Mouse (Mus musculus) midbrain, embryonic 10.5 days (tissue): ENCODE results near the gene Sh3d19. TPM values are rescaled to one million over a fixed set of nuclear protein-coding genes. Genes with fewer than 3 reads are reported as not detected.

Source experiments
- DNase-seq: peaks from one replicate; pipeline ENCODE4 v3.0.0-alpha.2; 2017; ENCODE audit warnings: low spot score
- H3K27ac ChIP-seq: fragments of 300-500 bp; sonication (generic); replicated peaks from 2 replicates; pipeline ENCODE4 v1.5.1; 2016; ENCODE audit warnings: mild to moderate bottlenecking
- H3K27me3 ChIP-seq: fragments of 300-500 bp; sonication (generic); 2 replicates; pipeline ENCODE4 v1.6.1; 2016; ENCODE audit warnings: low read depth, mild to moderate bottlenecking; ENCODE audit not compliant: poor library complexity, severe bottlenecking
- H3K36me3 ChIP-seq: fragments of 300-500 bp; sonication (generic); 2 replicates; pipeline ENCODE4 v1.6.1; 2016; ENCODE audit warnings: mild to moderate bottlenecking, moderate library complexity
- H3K4me1 ChIP-seq: fragments of 300-500 bp; sonication (generic); 2 replicates; pipeline ENCODE4 v1.6.1; 2016
- H3K4me3 ChIP-seq: fragments of 300-500 bp; sonication (generic); 2 replicates; pipeline ENCODE4 v1.5.1; 2016; ENCODE audit warnings: mild to moderate bottlenecking, moderate library complexity
- H3K9me3 ChIP-seq: fragments of 300-500 bp; sonication (generic); replicated peaks from 2 replicates; pipeline ENCODE4 v1.6.1; 2016; ENCODE audit warnings: mild to moderate bottlenecking
- WGBS: fragments of 180-500 bp; shearing (Covaris S2); methylation state at CpG from one replicate; pipeline ENCODE4 v1.1.7; 2016; 5-methylcytosine and 5-hydroxymethylcytosine counted together
- polyA plus RNA-seq: library from polyadenylated mRNA; unstranded; fragments of >200 nt; fragmentation: Nextera tagmentation; extraction: Ambion mirVana; gene quantifications from 2 replicates; pipeline ENCODE4 v1.2.1, GENCODE M21; 2016

Sh3d19 gene
- polyA plus RNA-seq, 1 experiment from 2014 or later: 6.8 TPM

DNA sequence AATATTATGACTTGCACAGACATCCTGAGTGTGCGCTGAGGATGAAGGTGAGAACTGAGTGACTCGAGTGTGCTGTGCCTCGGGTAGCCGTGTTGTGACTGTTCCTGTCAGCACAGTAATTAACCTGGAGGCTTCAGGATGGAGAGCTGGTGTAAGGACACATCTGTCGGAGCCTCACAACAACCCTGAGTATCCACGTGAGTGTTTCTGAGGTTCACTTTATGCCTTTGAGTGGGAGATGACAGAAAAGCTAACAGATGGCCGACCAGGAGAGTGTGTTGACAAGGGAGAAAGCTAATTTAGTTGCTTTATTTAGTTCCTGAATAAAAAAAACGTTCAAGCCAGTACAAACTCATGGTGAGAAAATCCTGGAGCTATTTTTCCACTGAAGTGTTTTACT is 46.6 kb downstream of the Sh3d19 start:
- Histone ChIP-seq H3K27ac (no peak overlapping the region), H3K36me3 (no peaks in the 10 kb centered on the region), H3K4me3 (no peak overlapping the region), H3K4me1 (no peaks in the 10 kb centered on the region), H3K27me3 (no peaks in the 10 kb centered on the region), H3K9me3 (no peaks in the 10 kb centered on the region)
- WGBS: 86% methylated on average over 8 of the region's 8 CpGs
- DNase-seq: no peak

DNA sequence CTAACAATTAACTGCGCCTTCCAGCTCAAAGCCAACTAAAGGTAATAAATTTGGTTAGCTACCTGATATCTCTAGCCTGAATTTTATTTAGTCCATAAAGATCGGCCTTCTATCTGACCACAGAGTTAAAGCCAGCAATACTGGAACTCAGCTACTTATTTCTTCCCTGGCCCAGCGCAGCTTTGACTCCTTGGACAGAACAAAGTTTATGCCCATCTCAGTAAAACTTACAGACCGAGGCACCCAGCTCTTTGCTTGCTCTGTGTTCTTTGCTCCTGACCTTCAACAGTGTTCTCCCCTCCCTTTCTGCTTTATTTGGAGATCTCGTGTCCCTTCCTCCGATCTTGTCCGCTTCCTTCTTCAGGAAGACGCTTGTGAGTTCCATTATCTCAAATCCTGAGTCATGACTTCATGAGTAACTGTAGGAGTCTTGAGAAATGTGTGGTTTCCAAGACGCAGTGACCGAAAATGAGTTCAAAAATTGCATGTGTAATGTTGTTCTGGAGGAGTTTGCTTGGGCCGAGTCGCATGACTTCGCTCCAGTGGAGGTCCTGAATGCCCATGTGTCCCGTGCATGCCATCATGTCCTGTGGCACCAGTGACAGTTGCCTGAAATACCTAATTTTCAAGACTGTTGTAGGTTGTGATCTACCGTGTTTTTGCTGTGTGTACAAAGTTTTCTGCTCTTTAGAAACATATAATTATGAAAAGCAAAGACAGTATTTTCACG is 50.2 kb downstream of the Sh3d19 start:
- no peak for DNase-seq
- 93% methylated on average over 16 of the region's 16 CpGs for WGBS
- H3K9me3 ChIP-seq: no peaks in the 10 kb centered on the region
- no peak overlapping the region for H3K4me3 ChIP-seq
- no peaks in the 10 kb centered on the region for H3K4me1 ChIP-seq
- no peaks in the 10 kb centered on the region for H3K36me3 ChIP-seq
- no peaks in the 10 kb centered on the region for H3K27me3 ChIP-seq
- no peak overlapping the region for H3K27ac ChIP-seq

DNA sequence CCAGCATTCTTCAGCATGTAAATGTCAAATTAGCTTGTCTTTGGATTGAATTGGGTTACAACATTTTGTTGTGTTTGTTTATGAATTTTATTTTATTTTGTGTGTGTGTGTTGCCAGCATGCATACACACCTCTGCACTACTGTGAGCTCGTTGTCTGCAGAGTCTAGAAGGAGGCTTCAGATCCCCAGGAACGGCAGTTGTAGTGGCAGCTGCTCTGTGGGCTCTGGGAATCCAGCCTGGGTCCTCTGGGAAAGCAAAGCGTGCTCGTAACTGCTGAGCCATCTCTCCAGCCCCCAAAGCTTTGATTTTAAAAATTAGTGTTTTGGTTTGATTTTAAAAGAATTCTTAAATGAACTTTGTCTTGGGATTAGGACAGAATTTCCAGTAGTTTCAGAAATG is 50.7 kb downstream of the Sh3d19 start:
- WGBS: 86% methylated on average over 4 of the region's 4 CpGs
- no peaks in the 10 kb centered on the region for H3K4me1 ChIP-seq
- no peak overlapping the region for H3K27ac ChIP-seq
- H3K36me3 ChIP-seq: no peaks in the 10 kb centered on the region
- H3K27me3 ChIP-seq: no peaks in the 10 kb centered on the region
- H3K9me3 ChIP-seq: no peaks in the 10 kb centered on the region
- DNase-seq: no peak
- no peak overlapping the region for H3K4me3 ChIP-seq

DNA sequence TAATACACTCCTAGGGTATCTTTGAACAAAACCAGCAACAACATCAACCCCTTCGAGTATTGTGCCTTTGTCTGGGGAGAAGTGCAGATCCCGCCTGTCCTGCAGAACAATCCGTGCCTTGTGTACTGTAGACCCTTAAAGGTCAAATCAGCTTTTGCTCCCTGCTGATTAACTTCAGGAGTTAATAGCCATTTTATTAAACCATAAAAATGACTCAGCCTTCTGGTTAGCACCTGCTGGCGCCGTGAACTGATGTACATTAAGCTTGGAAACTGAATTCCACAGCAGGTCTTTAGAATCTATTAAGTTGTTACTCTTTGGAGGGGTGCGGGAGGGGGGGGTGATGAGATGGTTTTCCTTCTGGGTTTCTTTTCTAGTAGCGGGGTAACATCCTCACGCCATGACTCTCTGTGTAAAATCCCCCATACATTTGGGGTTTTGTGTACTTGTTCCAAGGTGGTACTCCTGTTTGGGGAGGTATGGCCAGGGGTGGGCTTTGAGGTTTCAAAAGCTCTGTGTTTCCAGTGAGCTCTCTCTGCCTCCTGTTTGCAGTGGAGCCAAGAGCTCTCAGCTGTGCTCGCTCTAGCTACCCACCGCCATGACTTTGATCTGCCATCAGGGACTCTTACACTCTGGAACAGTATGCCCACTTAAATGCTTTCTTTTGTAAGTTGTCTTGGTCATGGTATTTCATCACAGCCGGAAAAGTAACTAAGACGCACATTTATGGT is 53.3 kb downstream of the Sh3d19 start:
- 90% methylated on average over 12 of the region's 12 CpGs for WGBS
- no peak overlapping the region for H3K4me3 ChIP-seq

DNA sequence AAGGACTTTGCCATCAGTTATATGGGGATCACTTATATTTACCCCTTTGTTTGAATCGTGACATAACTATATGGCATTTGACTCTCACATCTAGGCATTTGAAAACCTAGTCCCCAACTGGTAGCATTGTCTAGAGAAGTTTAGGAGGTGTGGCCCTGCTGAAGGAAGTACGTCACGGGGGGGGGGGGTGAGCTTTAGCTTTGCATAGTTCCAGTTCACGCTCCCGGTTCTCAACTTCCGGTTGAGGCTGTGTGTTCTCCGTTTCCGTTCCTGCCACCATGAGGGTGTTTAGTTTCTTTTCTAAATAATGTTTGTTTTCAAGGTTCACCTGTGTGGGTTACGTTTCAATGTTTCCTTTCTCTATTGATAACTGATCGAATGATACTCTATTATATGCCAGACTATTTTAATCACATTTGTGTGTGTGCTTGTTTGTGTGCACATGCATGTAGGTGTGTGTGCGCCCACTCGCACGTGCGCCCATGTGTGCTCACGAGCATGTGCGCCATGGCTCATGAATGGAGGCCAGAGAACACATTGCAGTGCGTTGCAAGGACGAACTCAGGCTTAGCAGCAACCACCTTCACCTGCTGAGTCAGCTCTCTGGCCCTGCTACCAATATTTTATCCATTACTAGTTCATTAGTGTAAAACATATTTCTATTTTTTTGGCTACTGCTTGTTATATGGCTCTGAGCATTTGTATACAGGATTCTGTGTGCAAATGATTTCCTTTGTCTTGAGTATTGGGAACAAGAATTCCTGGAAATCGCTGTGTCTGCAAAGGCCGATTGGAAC is 54.6 kb downstream of the Sh3d19 start:
- no peak for DNase-seq
- Histone ChIP-seq H3K9me3 (no peaks in the 10 kb centered on the region), H3K27ac (no peak overlapping the region), H3K4me1 (no peaks in the 10 kb centered on the region), H3K4me3 (no peak overlapping the region), H3K36me3 (no peaks in the 10 kb centered on the region), H3K27me3 (no peaks in the 10 kb centered on the region)
- WGBS: 94% methylated on average over 20 of the region's 20 CpGs

More for the DNA sequence above, 53.3 kb downstream of the Sh3d19 start:
- H3K27me3 ChIP-seq: no peaks in the 10 kb centered on the region
- H3K36me3 ChIP-seq: no peaks in the 10 kb centered on the region
- H3K9me3 ChIP-seq: no peaks in the 10 kb centered on the region
- no peak for DNase-seq
- no peak overlapping the region for H3K27ac ChIP-seq
- no peaks in the 10 kb centered on the region for H3K4me1 ChIP-seq

DNA sequence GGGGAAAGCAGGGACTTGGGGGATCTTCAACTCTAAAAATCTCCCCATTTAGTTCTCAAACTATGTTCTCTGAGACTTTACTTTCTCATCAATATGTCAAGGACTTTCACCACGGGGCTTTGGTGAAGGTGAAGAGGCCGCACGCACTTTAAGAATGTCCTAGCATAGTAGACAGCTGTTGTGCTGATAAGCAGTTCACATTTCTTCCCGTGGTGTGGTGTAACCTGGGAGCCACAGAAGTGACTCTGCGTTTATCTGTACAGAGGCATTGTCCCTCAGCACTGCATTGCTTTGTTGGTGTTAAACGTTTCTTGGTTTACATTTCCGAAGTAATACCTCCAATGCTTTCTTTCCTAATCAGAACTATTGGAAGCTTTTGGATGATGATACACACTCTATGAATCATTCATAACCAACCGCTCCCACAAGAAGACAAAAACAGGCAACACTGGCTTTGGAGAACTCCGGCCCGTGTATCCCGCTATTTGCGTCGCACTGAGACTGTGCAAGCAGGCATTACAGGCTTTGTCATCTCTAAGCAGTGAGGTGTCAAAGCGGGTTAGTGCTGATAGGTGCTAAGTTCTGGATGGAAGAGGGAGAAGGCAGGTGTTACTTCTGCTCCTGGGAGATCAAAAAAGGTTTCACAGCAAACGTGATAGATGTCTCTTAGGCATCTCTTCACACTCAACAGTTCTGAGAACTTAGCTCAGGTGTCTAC is 57.9 kb downstream of the Sh3d19 start:
- Histone ChIP-seq H3K36me3 (no peaks in the 10 kb centered on the region), H3K27ac (no peak overlapping the region), H3K9me3 (no peaks in the 10 kb centered on the region), H3K4me3 (no peak overlapping the region), H3K4me1 (no peaks in the 10 kb centered on the region), H3K27me3 (no peaks in the 10 kb centered on the region)
- no peak for DNase-seq
- WGBS: 92% methylated on average over 15 of the region's 15 CpGs

DNA sequence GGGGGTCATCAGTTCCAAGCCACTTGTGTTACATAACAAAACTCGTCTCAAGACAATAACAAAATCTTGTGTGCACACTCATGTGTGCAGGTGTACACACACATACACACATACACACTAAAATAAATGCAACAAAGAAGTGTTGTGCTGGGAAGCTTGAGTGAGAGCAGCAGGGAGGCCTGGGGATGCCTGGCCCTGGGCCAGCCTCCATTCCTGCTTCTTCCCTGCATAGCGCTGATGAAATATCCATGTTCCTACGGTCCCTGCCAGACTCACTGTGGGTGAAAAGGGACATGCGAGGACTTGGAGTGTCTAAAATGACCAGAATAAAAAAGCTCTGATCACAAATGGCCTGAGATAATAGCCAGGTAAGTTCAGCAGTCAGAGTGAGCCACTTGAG is 59.7 kb downstream of the Sh3d19 start:
- no peak for DNase-seq

DNA sequence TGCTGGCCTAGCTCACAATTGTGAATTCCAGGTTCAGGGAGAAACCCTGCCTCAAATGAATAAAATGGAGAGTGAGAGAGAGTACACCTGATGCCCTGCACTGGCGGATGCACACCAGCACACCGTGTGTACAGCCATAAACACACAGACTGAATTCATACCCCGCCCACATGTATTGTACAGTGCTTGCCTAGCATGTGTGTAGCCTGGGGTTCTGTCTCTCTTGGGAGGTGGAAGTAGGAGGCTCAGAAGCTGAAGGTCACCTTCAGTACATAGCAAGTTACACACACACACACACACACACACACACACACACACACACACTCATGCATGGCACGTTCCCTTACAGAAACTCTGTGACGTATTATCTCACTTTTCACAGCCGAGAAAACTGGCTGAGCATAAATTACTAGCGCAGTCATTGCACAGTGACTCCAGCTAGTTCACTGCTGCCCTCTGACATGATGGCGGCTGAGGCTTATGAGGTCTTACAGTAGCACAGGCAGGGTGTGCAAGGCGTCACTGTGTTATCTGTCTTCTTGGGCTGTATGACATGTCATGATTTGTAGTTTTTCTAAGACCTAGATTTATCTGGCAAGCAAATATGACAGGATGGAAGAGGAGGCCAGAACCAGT is 62.7 kb downstream of the Sh3d19 start:
- Histone ChIP-seq H3K4me3 (no peak overlapping the region), H3K27ac (no peak overlapping the region), H3K27me3 (no peaks in the 10 kb centered on the region), H3K36me3 (no peaks in the 10 kb centered on the region), H3K4me1 (peaks cover 5% of the 10 kb centered on the region; the same call in 1 of the 2 replicates), H3K9me3 (no peaks in the 10 kb centered on the region)
- no peak for DNase-seq
- 90% methylated on average over 9 of the region's 9 CpGs for WGBS

More for the DNA sequence above, 59.7 kb downstream of the Sh3d19 start:
- Histone ChIP-seq H3K4me1 (peaks cover 5% of the 10 kb centered on the region; the same call in 1 of the 2 replicates), H3K27ac (no peak overlapping the region), H3K9me3 (no peaks in the 10 kb centered on the region), H3K4me3 (no peak overlapping the region), H3K36me3 (no peaks in the 10 kb centered on the region), H3K27me3 (no peaks in the 10 kb centered on the region)
- 90% methylated on average over 4 of the region's 4 CpGs for WGBS

DNA sequence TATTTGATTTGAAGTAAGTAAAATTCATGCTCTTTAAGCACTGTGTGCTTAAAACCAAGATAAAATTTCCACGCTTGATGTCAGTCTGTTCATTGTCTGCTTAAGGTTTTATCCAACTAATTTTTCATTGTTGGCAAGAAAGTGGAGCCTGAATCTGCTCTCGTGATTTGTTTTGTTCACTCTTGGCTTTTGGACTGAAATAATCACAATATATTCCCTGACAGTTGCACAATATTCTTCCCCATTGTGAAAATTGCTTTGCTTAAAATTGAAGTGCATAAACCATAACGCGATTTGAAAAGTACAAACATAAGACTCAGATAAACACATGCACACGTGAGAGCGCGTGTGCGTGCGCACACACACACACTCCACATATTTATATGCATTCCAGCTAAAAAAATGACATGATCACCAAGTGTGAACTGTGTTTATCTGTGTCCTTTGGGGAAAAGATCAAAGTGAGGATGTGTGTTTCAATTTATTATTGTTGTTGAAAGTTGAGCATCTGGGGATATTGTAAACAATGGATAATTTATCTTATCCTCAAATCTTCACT is 67.1 kb downstream of the Sh3d19 start:
- no peak for DNase-seq
- 95% methylated on average over 9 of the region's 9 CpGs for WGBS
- Histone ChIP-seq H3K36me3 (peaks cover under 1% of the 10 kb centered on the region; the same call in 1 of the 2 replicates), H3K27me3 (no peaks in the 10 kb centered on the region), H3K27ac (no peak overlapping the region), H3K4me1 (peaks cover 5% of the 10 kb centered on the region; the same call in 1 of the 2 replicates), H3K9me3 (no peaks in the 10 kb centered on the region), H3K4me3 (no peak overlapping the region)

DNA sequence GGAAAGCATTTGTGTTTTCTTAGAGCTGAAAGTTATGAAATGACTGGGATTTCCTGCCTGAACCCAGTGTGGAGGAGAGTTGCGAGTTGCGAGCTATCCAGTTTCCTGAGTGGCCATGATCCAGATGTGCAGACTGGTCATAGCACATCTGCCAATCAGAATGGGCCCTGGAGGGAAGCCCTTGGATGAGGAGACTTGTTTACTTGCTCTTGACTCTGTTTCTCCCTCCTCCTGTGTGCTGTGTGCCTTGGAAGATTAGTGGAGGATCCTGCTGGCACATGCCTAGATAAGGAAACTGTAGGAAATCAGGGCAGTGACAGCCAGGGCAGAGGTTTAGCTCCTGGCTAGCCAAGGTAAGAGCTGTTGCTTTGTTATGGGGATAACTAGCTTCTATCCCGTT is 67.7 kb downstream of the Sh3d19 start:
- Histone ChIP-seq H3K9me3 (no peaks in the 10 kb centered on the region), H3K27me3 (no peaks in the 10 kb centered on the region), H3K27ac (no peak overlapping the region), H3K4me3 (no peak overlapping the region), H3K4me1 (peaks cover 5% of the 10 kb centered on the region; the same call in 1 of the 2 replicates), H3K36me3 (peaks cover 3% of the 10 kb centered on the region; the same call in 1 of the 2 replicates)
- no peak for DNase-seq
- 53% methylated on average over 3 of the region's 3 CpGs for WGBS

DNA sequence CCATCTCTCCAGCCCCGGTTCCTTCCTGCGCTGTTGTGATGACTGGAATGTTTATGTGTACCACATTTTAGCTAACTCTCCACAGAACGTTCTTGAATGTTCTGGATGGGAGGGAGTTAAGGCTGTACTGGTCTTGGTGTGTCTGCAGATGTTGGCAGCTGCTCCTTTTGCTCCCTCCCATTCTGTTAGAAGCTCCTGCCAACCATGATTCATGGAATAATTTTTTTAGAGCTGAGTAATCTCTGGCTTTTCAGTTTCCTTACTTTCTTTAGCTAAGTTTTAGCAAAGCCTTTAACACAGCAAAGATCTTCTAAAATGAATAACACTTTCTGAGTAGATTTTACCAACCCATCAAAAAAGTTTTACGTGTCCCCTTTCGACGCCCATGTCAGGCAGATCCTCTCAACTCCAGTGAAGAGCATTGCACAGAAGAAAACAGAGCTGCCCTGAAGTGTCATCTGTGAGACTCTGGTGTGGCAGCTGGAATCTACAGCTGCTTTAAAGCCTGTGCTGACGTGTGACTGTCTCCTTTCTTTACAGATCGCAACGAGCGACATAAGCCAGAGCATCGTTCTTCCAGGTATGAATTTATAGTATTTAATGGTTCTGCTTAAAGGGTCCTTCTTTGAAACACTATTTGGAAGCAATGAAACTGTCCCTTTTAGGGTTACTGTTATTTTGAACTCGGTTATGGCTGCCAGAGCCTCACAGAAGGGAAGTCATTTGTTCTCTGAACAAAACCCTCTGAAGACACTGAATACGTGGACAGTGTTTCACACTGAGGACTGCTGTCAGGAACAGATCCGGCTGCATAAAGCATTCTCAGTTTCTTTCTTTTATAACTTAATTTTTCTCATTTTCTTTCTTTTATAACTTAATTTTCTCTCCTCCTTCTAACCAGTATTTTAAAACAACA is 69.6 kb downstream of the Sh3d19 start:
- 82% methylated on average over 14 of the region's 14 CpGs for WGBS
- H3K9me3 ChIP-seq: no peaks in the 10 kb centered on the region

More for the DNA sequence above, 69.6 kb downstream of the Sh3d19 start:
- Histone ChIP-seq H3K36me3 (peaks cover 3% of the 10 kb centered on the region; the same call in 1 of the 2 replicates), H3K27me3 (no peaks in the 10 kb centered on the region), H3K27ac (no peak overlapping the region), H3K4me1 (no peaks in the 10 kb centered on the region), H3K4me3 (no peak overlapping the region)
- no peak for DNase-seq
